Mouse (Mus musculus) cerebellum, adult 2 months (tissue): ENCODE data around the gene Jakmip3.

Source experiments
- CTCF ChIP-seq: fragments of 200-500 bp; IDR thresholded peaks from 2 replicates; pipeline ENCODE4 v1.5.1; 2011; ENCODE audit warnings: low read depth, mild to moderate bottlenecking, control low read depth, low read length, moderate library complexity, borderline replicate concordance; ENCODE audit not compliant: insufficient read depth
- POLR2A ChIP-seq: fragments of 200-500 bp; IDR thresholded peaks from 2 replicates; pipeline ENCODE4 v1.6.1; 2011; ENCODE audit warnings: low read length, control low read depth, borderline replicate concordance; ENCODE audit not compliant: insufficient read depth

GRCm38 (mm10) chr7:138963756-138964155 is 23.2 kb downstream of the Jakmip3 start:
- TF ChIP-seq CTCF, result no peak
- TF ChIP-seq POLR2A, result no peak
